Mouse (Mus musculus) layer of hippocampus, postnatal 10 days (tissue): ENCODE measurements at regions not wholly inside any gene's neighbourhood (a gene's known extent, or its start where the extent isn't known, plus 50 kb on each side); places are given as distances from the start of the nearest gene placed in this dataset.
"Not testable (repeated sequence)": the region's sequence is repeated elsewhere in the genome, so short reads cannot be mapped to it uniquely, and the experiment has no call there.

Source experiments
- DNase-seq, 2 experiments: peaks; one replicate each; pipeline ENCODE4 v3.0.0; 2021; ENCODE audit warnings: low spot score in 2 of 2

GRCm38 (mm10) chr10:33715701-33716250 lies 70.7 kb downstream of the Sult3a2 start:
- DNase-seq: no peak

DNA sequence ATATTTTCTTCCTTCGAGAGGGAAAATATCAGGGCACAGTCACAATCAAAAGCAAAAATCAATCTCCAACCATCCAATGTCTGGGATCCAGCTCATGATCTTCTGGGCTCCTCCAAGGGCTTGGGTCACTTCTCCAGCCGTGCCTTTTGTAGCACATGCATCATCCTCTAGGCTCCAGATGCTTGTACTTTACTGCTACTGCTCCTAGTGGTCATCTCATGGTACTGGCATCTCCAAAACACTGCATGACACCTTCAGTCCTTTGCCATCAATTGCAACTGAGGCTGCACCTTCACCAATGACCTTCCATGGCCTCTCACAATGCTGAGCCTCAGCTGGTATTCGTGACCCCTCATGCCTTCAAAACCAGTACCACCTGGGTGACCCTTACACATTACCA lies 77.8 kb downstream of the Sult3a2 start:
- DNase-seq: not testable (repeated sequence)

DNA sequence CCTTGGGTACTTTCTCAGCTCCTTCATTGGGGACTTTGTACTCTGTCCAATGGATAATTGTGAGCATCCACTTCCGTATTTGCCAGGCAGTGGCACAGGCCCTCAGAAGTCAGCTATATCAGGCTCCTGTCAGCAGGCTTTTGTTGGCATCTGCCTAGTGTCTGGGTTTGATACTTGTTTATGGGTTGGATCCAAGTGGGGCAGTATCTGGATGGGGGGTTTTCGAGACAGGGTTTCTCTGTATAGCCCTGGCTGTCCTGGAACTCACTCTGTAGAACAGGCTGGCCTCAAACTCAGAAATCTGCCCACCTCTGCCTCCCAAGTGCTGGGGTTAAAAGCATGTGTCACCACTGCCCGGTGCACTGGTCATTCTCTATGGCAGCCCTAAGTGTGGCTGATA lies 79.7 kb upstream of the Clvs2 start:
- not testable (repeated sequence) for DNase-seq

DNA sequence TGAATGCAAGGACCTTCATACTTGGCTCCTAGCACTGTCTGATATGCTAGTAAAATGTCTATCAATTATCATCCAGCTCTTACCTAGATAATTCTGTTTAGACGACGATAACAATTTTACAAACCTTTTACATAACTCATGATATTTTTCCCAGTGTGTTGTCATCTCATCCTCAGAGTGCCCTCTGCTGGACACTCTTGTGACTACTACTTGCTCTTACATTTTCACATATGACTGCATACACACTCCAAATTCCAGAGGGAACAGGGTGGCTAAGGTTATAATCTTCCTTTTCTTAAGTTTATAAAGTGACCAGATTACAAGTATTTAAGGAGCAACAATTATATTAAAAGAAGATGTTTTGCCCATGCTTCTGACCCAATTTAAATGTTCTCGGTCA lies 78.9 kb upstream of the Clvs2 start:
- peak; percentile 72 to 80 for DNase-seq
